Mouse (Mus musculus): ENCODE measurements at regions not wholly inside any gene's neighbourhood (a gene's known extent, or its start where the extent isn't known, plus 50 kb on each side); places are given as distances from the start of the nearest gene placed in this dataset.

DNA sequence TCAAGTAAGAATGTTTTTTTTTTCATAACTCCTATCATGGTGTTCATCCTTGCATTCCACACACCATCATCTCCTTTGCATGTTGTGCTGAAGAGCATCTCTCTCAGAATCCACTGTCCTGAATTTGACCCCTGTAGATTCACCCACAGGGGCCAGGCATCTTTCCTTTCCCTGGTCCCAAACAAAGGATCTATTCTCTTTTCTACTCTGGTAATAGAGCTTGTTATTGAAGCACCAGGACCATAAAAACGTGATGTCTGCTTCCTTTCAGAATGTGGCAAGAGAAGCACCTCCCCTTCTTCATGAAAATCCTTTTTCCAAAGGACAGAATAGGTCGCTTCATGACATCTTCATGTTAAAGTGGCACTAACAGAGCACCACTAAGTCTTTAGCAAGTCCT is 134.4 kb downstream of the Tmem161b start:
- TF ChIP-seq TAL1 (IDR thresholded peaks at IDR 0.05; ENCODE audit: low read length) (no peak), GATA1 (IDR thresholded peaks at IDR 0.05; ENCODE audit: low read length) (no peak)
- Histone ChIP-seq H3K4me1 (ENCODE audit: control insufficient read depth) (no peaks in the 10 kb centered on the region), H3K4me3 (replicated peaks) (no peak overlapping the region), H3K27me3 (ENCODE audit: control insufficient read depth) (no peaks in the 10 kb centered on the region), H3K36me3 (ENCODE audit: control insufficient read depth) (no peaks in the 10 kb centered on the region), H3K9me3 (ENCODE audit: control insufficient read depth, low read length) (no peaks in the 10 kb centered on the region)

GRCm38 (mm10) chr13:84360536-84360935 is 138.4 kb downstream of the Tmem161b start:
- no peaks in the 10 kb centered on the region for H3K36me3 ChIP-seq (ENCODE audit: control insufficient read depth)
- H3K4me1 ChIP-seq (ENCODE audit: control insufficient read depth): no peaks in the 10 kb centered on the region
- TF ChIP-seq TAL1 (IDR thresholded peaks at IDR 0.05; ENCODE audit: low read length): no peak
- no peaks in the 10 kb centered on the region for H3K27me3 ChIP-seq (ENCODE audit: control insufficient read depth)
- no peaks in the 10 kb centered on the region for H3K9me3 ChIP-seq (ENCODE audit: control insufficient read depth, low read length)
- H3K4me3 ChIP-seq (replicated peaks): no peak overlapping the region

GRCm38 (mm10) chr13:84364069-84364468 is 142.0 kb downstream of the Tmem161b start:
- Histone ChIP-seq H3K4me3 (replicated peaks) (no peak overlapping the region), H3K27me3 (ENCODE audit: control insufficient read depth) (no peaks in the 10 kb centered on the region), H3K9me3 (ENCODE audit: control insufficient read depth, low read length) (no peaks in the 10 kb centered on the region), H3K36me3 (ENCODE audit: control insufficient read depth) (no peaks in the 10 kb centered on the region), H3K4me1 (ENCODE audit: control insufficient read depth) (no peaks in the 10 kb centered on the region)
- TF ChIP-seq TAL1 (IDR thresholded peaks at IDR 0.05; ENCODE audit: low read length): no peak
- TF ChIP-seq GATA1 (IDR thresholded peaks at IDR 0.05; ENCODE audit: low read length): no peak

GRCm38 (mm10) chr13:84365503-84365902 is 143.4 kb downstream of the Tmem161b start:
- H3K4me3 ChIP-seq (replicated peaks): no peak overlapping the region
- no peaks in the 10 kb centered on the region for H3K4me1 ChIP-seq (ENCODE audit: control insufficient read depth)
- no peaks in the 10 kb centered on the region for H3K27me3 ChIP-seq (ENCODE audit: control insufficient read depth)
- H3K36me3 ChIP-seq (ENCODE audit: control insufficient read depth): no peaks in the 10 kb centered on the region
- TF ChIP-seq GATA1 (IDR thresholded peaks at IDR 0.05; ENCODE audit: low read length) (no peak), TAL1 (IDR thresholded peaks at IDR 0.05; ENCODE audit: low read length) (no peak)
- no peaks in the 10 kb centered on the region for H3K9me3 ChIP-seq (ENCODE audit: control insufficient read depth, low read length)

GRCm38 (mm10) chr13:84366017-84366416 is 143.9 kb downstream of the Tmem161b start:
- Histone ChIP-seq H3K4me3 (replicated peaks) (no peak overlapping the region), H3K27me3 (ENCODE audit: control insufficient read depth) (no peaks in the 10 kb centered on the region), H3K4me1 (ENCODE audit: control insufficient read depth) (no peaks in the 10 kb centered on the region), H3K36me3 (ENCODE audit: control insufficient read depth) (no peaks in the 10 kb centered on the region), H3K9me3 (ENCODE audit: control insufficient read depth, low read length) (no peaks in the 10 kb centered on the region)
- no peak for TF ChIP-seq TAL1 (IDR thresholded peaks at IDR 0.05; ENCODE audit: low read length)
- TF ChIP-seq GATA1 (IDR thresholded peaks at IDR 0.05; ENCODE audit: low read length): no peak

DNA sequence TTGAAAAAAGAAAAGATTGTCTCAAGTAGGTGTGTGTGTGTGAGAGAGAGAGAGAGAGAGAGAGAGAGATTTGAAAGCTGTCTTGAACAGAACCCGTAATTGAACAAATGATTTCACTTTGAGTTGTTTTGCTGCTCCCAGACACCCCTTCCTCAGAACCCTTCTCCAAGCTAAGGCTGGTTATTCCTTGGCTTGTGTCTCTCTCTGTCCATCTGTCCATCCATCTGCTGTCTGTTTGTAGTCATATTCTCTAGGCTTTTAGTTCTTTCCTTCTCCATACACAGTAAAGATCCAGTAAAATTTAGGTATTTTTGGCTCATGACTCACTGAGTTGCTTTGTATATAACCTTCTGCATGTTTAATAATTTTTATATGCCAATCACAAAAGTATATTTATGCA is 144.7 kb downstream of the Tmem161b start:
- Histone ChIP-seq H3K4me3 (replicated peaks) (no peak overlapping the region), H3K36me3 (ENCODE audit: control insufficient read depth) (no peaks in the 10 kb centered on the region), H3K27me3 (ENCODE audit: control insufficient read depth) (no peaks in the 10 kb centered on the region), H3K4me1 (ENCODE audit: control insufficient read depth) (no peaks in the 10 kb centered on the region), H3K9me3 (ENCODE audit: control insufficient read depth, low read length) (no peaks in the 10 kb centered on the region)
- TF ChIP-seq TAL1 (IDR thresholded peaks at IDR 0.05; ENCODE audit: low read length): no peak
- TF ChIP-seq GATA1 (IDR thresholded peaks at IDR 0.05; ENCODE audit: low read length): no peak

DNA sequence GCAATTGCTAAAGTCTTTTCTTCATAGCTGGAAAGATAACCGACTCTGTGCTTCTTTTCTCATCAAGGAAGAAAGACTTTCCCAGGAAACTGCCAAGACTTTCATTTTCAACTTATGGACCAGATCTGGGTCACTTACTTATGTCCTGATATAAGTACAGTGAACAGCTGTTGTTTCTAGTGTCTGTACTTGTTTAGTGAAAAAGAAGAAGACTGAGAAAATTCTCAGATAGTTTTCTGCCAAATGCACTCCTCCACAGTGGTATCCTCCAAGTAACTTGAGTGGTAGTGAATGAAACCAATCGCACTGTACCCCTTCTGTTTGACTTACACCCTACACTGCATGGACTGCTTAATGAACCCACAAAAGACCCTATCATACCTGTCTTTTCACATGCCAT is 146.1 kb downstream of the Tmem161b start:
- no peaks in the 10 kb centered on the region for H3K9me3 ChIP-seq (ENCODE audit: control insufficient read depth, low read length)
- no peak for TF ChIP-seq GATA1 (IDR thresholded peaks at IDR 0.05; ENCODE audit: low read length)
- no peak for TF ChIP-seq TAL1 (IDR thresholded peaks at IDR 0.05; ENCODE audit: low read length)
- no peaks in the 10 kb centered on the region for H3K4me1 ChIP-seq (ENCODE audit: control insufficient read depth)
- no peaks in the 10 kb centered on the region for H3K36me3 ChIP-seq (ENCODE audit: control insufficient read depth)
- H3K27me3 ChIP-seq (ENCODE audit: control insufficient read depth): no peaks in the 10 kb centered on the region
- H3K4me3 ChIP-seq (replicated peaks): no peak overlapping the region

GRCm38 (mm10) chr13:84374711-84375257 is 152.7 kb downstream of the Tmem161b start:
- no peak overlapping the region for H3K4me3 ChIP-seq (replicated peaks)
- H3K4me1 ChIP-seq (ENCODE audit: control insufficient read depth): no peaks in the 10 kb centered on the region
- H3K36me3 ChIP-seq (ENCODE audit: control insufficient read depth): no peaks in the 10 kb centered on the region
- no peaks in the 10 kb centered on the region for H3K9me3 ChIP-seq (ENCODE audit: control insufficient read depth, low read length)
- no peaks in the 10 kb centered on the region for H3K27me3 ChIP-seq (ENCODE audit: control insufficient read depth)
- TF ChIP-seq GATA1 (IDR thresholded peaks at IDR 0.05; ENCODE audit: low read length) (no peak), TAL1 (IDR thresholded peaks at IDR 0.05; ENCODE audit: low read length) (no peak)

- Histone ChIP-seq H3K9me3 (ENCODE audit: control insufficient read depth, low read length) (no peaks in the 10 kb centered on the region), H3K27me3 (ENCODE audit: control insufficient read depth) (no peaks in the 10 kb centered on the region), H3K4me1 (ENCODE audit: control insufficient read depth) (no peaks in the 10 kb centered on the region), H3K4me3 (replicated peaks) (no peak overlapping the region), H3K36me3 (ENCODE audit: control insufficient read depth) (no peaks in the 10 kb centered on the region)
- TF ChIP-seq GATA1 (IDR thresholded peaks at IDR 0.05; ENCODE audit: low read length) (no peak), TAL1 (IDR thresholded peaks at IDR 0.05; ENCODE audit: low read length) (no peak)
Observed at GRCm38 (mm10) chr13:84375941-84376340, 153.8 kb downstream of the Tmem161b start.
